Mouse (Mus musculus) stomach, postnatal 0 days (tissue): ENCODE measurements around the gene Phgr1. TPM values are rescaled to one million over a fixed set of nuclear protein-coding genes. Genes with fewer than 3 reads are reported as not detected.

Experiments used
- ATAC-seq: fragments of 200-750 bp; cut with Nextera tagmentation; 2 replicates; pipeline ENCODE4 v1.8.0; 2017; ENCODE audit not compliant: low FRiP score, low TSS enrichment
- DNase-seq: peaks from one replicate; pipeline ENCODE4 v3.0.0-alpha.2; 2016; ENCODE audit warnings: low spot score
- H3K27ac ChIP-seq: fragments of 300-500 bp; sonication (generic); replicated peaks from 2 replicates; pipeline ENCODE4 v1.5.1; 2014; ENCODE audit warnings: mild to moderate bottlenecking, control low read depth
- H3K27me3 ChIP-seq: fragments of 300-500 bp; sonication (generic); 2 replicates; pipeline ENCODE4 v1.6.1; 2014; ENCODE audit warnings: low read length; ENCODE audit not compliant: control insufficient read depth, insufficient read depth
- H3K36me3 ChIP-seq: fragments of 300-500 bp; sonication (generic); 2 replicates; pipeline ENCODE4 v1.6.1; 2014; ENCODE audit warnings: low read length, mixed read lengths; ENCODE audit not compliant: control insufficient read depth, insufficient read depth
- H3K4me1 ChIP-seq: fragments of 300-500 bp; sonication (generic); replicated peaks from 2 replicates; pipeline ENCODE4 v1.6.1; 2014; ENCODE audit warnings: antibody characterized with exemption; ENCODE audit not compliant: control insufficient read depth, insufficient read depth
- H3K4me2 ChIP-seq: fragments of 300-500 bp; sonication (generic); replicated peaks from 2 replicates; pipeline ENCODE4 v1.6.1; 2014; ENCODE audit warnings: low read depth, mild to moderate bottlenecking, control low read depth, moderate library complexity
- H3K4me3 ChIP-seq: fragments of 300-500 bp; sonication (generic); 2 replicates; pipeline ENCODE4 v1.5.1; 2014; ENCODE audit warnings: low read depth, low read length, control low read depth
- H3K9ac ChIP-seq: fragments of 300-500 bp; sonication (generic); 2 replicates; pipeline ENCODE4 v1.6.1; 2014; ENCODE audit warnings: mild to moderate bottlenecking, low read length, control low read depth, mixed read lengths
- H3K9me3 ChIP-seq: fragments of 300-500 bp; sonication (generic); 2 replicates; pipeline ENCODE4 v1.6.1; 2016; ENCODE audit warnings: low read length; ENCODE audit not compliant: control insufficient read depth
- CTCF ChIP-seq: IDR thresholded peaks from 2 replicates; pipeline ENCODE4 v1.5.1; 2016; ENCODE audit warnings: antibody characterized with exemption, low read depth, mild to moderate bottlenecking, moderate library complexity
- EP300 ChIP-seq: optimal IDR thresholded peaks from 2 replicates; pipeline ENCODE3; 2016; ENCODE audit warnings: antibody characterized with exemption
- WGBS: fragments of 180-500 bp; shearing (Covaris S2); extraction: QIAGEN DNeasy Blood & Tissue Kit; methylation state at CpG from one replicate; pipeline ENCODE4 v1.1.7; 2014; 5-methylcytosine and 5-hydroxymethylcytosine counted together
- polyA plus RNA-seq: library from polyadenylated mRNA; unstranded; fragments of >200 nt; fragmentation: Nextera tagmentation; extraction: Ambion mirVana; gene quantifications from 2 replicates; pipeline ENCODE4 v1.2.1, GENCODE M21; 2015

The Phgr1 gene
- polyA plus RNA-seq, 1 experiment from 2014 or later = 184 TPM

GRCm38 (mm10) chr2:118806860-118807259, 34.3 kb downstream of the Phgr1 start:
- Histone ChIP-seq H3K9me3 (no peaks in the 10 kb centered on the region), H3K9ac (no peak overlapping the region), H3K4me1 (no peaks in the 10 kb centered on the region), H3K36me3 (no peaks in the 10 kb centered on the region), H3K27me3 (no peaks in the 10 kb centered on the region), H3K27ac (no peak overlapping the region), H3K4me3 (no peak overlapping the region), H3K4me2 (no peak overlapping the region)
- TF ChIP-seq EP300 = no peak
- TF ChIP-seq CTCF = no peak
- DNase-seq = no peak
- no peak for ATAC-seq
- WGBS = 60% methylated on average over 4 of the region's 4 CpGs

- no peaks in the 10 kb centered on the region for H3K9me3 ChIP-seq
- WGBS = 26% methylated on average over 2 of the region's 2 CpGs
- no peak for ATAC-seq
These were observed 38.3 kb downstream of the Phgr1 start for GRCm38 (mm10) chr2:118810861-118811260.

DNA sequence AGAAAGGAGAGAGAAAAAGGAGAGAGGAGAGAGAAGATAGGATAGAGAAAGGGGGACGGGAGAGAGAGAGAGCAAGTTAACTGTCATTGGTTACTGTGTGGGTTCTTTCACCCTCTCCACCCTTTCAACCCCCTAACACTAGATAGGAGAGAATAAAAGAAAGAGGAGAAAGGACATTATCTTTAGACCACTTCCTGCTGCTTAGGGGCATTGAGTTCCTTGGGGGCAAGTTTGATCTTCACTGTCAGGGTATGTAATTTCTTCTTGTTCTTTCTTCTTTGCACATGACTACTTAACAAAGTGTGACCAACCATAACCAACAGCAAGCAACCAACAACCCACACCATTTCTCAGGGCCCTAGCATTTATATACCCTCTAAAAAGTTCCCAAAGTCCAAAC, 40.2 kb downstream of the Phgr1 start:
- Histone ChIP-seq H3K4me2 (no peak overlapping the region), H3K4me1 (no peaks in the 10 kb centered on the region), H3K27ac (no peak overlapping the region), H3K36me3 (no peaks in the 10 kb centered on the region), H3K27me3 (no peaks in the 10 kb centered on the region), H3K9ac (no peak overlapping the region), H3K4me3 (no peak overlapping the region), H3K9me3 (no peaks in the 10 kb centered on the region)
- 60% methylated on average over 1 of the region's 1 CpGs for WGBS
- ATAC-seq = no peak
- DNase-seq = no peak
- TF ChIP-seq EP300 (no peak), CTCF (no peak)

More at GRCm38 (mm10) chr2:118810861-118811260, 38.3 kb downstream of the Phgr1 start:
- TF ChIP-seq CTCF (no peak), EP300 (no peak)
- H3K4me3 ChIP-seq = no peak overlapping the region
- DNase-seq = no peak
- no peaks in the 10 kb centered on the region for H3K4me1 ChIP-seq
- no peaks in the 10 kb centered on the region for H3K36me3 ChIP-seq
- H3K27ac ChIP-seq = no peak overlapping the region
- H3K9ac ChIP-seq = no peak overlapping the region
- no peak overlapping the region for H3K4me2 ChIP-seq
- no peaks in the 10 kb centered on the region for H3K27me3 ChIP-seq

DNA sequence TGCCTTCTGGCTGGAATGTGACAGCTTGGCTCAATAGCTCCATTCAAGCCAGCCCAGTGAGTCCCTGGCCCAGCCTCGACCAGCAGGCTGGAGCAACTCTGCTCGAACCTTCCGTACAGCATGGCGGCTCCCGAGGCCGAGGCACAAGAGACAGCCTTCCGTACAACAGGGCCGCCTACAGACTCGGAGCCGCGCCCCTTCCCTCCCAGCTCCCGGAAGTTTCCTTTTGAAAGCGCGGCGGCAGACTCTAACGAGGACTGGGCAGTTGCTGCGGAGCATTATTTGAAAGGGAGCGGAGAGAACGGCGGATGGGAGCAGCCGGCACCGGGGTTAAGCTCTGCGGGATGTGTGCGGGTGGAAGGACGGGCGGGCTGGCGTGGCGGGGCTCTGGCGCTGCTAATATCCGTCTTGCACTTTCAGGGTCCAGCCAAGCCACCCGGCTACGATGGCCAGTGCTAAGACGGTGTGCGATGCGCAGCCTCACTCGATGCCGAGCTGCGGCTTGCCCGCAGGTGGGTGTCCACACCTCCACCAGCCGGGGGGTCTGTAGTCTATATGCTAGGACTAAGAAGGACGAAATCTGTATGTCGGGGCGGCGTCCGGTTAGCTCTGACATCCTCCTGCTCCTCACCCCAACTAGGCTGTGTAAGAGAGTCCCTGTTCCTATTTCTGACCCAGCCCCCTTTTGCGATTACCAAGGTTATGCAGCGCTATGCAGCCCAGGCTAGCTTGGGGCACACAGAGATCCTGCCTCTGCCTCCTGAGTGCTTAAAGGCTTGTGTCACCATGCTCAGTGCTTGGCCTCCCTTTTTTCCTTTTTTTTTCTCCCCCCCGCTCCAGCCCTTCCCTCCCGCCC, 41.6 kb downstream of the Phgr1 start, which contains the start of gene Knstrn:
Gene Knstrn, plus strand, starts transcription at position 23 of the 856 bp plus-strand sequence.
- H3K27ac ChIP-seq = 0 out of 2 replicates have a peak within 1 kb of the TSS, but pooled peaks have one; percentile 13
- DNase-seq (peak; percentile 93), ATAC-seq (peak; percentile 91)
- 1% methylated on average over 49 of the region's 49 CpGs for WGBS
- peak within 1 kb of the TSS; percentile 72 for H3K9ac ChIP-seq
- no peaks in the 10 kb centered on the region for H3K27me3 ChIP-seq
- H3K4me2 ChIP-seq = peak within 1 kb of the TSS; percentile 94
- TF ChIP-seq EP300 (no peak), CTCF (no peak)
- H3K4me1 ChIP-seq = no peaks in the 10 kb centered on the region
- H3K9me3 ChIP-seq = no peaks in the 10 kb centered on the region
- H3K36me3 ChIP-seq = no peaks in the 10 kb centered on the region
- H3K4me3 ChIP-seq = peak within 1 kb of the TSS; percentile 69

DNA sequence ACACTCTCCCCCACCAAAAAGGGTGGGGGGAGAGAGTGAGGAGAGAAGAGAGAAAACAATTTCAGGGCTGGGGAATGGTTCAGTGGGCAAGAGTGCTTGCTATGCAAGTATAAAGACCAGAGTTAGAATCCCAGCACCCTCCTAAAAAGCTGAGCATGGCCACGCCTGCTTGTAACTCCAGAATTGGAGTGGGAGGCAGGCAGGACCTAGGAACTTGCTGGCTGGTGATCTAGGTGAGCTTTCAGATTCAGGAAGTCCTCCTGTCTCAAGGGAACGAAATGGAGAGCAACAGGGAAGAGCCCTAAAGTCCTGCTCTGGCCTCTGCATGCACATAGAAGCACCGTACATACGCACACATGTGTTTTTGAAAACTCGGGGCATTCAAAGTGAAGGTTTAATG, 50.2 kb downstream of the Phgr1 start:
- no peak overlapping the region for H3K27ac ChIP-seq
- ATAC-seq = no peak
- no peaks in the 10 kb centered on the region for H3K9me3 ChIP-seq
- H3K9ac ChIP-seq = no peak overlapping the region
- 0 out of 2 replicates have a peak, but pooled peaks cover 8% of the 10 kb centered on the region for H3K36me3 ChIP-seq
- TF ChIP-seq EP300 = no peak
- TF ChIP-seq CTCF = no peak
- DNase-seq = no peak
- no peak overlapping the region for H3K4me2 ChIP-seq
- 89% methylated on average over 5 of the region's 5 CpGs for WGBS
- H3K4me3 ChIP-seq = no peak overlapping the region
- no peaks in the 10 kb centered on the region for H3K27me3 ChIP-seq
- no peaks in the 10 kb centered on the region for H3K4me1 ChIP-seq

DNA sequence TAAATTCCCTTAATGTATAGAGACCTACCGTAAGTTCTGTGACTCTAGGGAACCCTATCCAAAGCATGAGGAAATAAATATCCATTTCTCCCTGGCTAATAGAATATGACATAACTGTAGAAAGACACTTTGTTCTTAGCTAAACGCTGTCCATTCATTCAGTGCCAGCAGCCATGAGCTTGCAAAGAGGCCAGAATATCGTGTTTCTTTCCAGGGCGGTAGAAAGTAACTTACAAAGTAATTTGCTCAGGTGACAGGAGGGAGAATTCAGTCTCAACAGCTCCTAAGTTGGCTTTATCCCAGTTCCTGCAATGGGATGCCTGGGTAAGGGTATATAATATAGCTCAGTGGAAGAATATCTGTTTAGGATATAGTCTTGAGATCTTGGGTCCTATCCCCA, 51.8 kb downstream of the Phgr1 start:
- 94% methylated on average over 4 of the region's 4 CpGs for WGBS
- DNase-seq = no peak
- Histone ChIP-seq H3K27me3 (no peaks in the 10 kb centered on the region), H3K9me3 (no peaks in the 10 kb centered on the region), H3K27ac (no peak overlapping the region), H3K4me3 (no peak overlapping the region), H3K4me1 (no peaks in the 10 kb centered on the region), H3K36me3 (peaks cover 11% of the 10 kb centered on the region; the same call in 1 of the 2 replicates), H3K9ac (no peak overlapping the region), H3K4me2 (no peak overlapping the region)
- no peak for TF ChIP-seq CTCF
- no peak for TF ChIP-seq EP300
- no peak for ATAC-seq

Other genes with a start within 250 kb of the Phgr1 start
- gene Bmf, start 223.1 kb upstream of the Phgr1 start, polyA plus RNA-seq = 2.3 and 2.8 TPM in 2 replicates
- gene Bub1b, start 174.6 kb upstream of the Phgr1 start, polyA plus RNA-seq = 9.8 and 11.4 TPM in 2 replicates
- gene Pak6, start 109.5 kb upstream of the Phgr1 start, polyA plus RNA-seq = 3.7 and 5.3 TPM in 2 replicates
- gene Ankrd63, start 68.8 kb upstream of the Phgr1 start, polyA plus RNA-seq = 0.11 and 0.27 TPM in 2 replicates
- 0.58 and 0.64 TPM in 2 replicates for gene Plcb2, start 44.3 kb upstream of the Phgr1 start, polyA plus RNA-seq
- gene Inafm2, start 27.0 kb upstream of the Phgr1 start, polyA plus RNA-seq = 33.8 and 36.7 TPM in 2 replicates
- gene Ccdc9b, start 10.1 kb upstream of the Phgr1 start, polyA plus RNA-seq = 2.9 TPM in 2 replicates
- 1.0 and 1.1 TPM in 2 replicates for gene Disp2, start 7.0 kb downstream of the Phgr1 start, polyA plus RNA-seq
- gene Knstrn, start 41.2 kb downstream of the Phgr1 start, polyA plus RNA-seq = 26.6 and 29.0 TPM in 2 replicates
- 30.9 and 35.9 TPM in 2 replicates for gene Ivd, start 89.2 kb downstream of the Phgr1 start, polyA plus RNA-seq
- 3.7 and 3.8 TPM in 2 replicates for gene Bahd1, start 127.6 kb downstream of the Phgr1 start, polyA plus RNA-seq
- 13.6 and 14.2 TPM in 2 replicates for gene Chst14, start 153.7 kb downstream of the Phgr1 start, polyA plus RNA-seq